Mouse (Mus musculus) midbrain, embryonic 10.5 days (tissue): Measurements from ENCODE around the gene Nfkbie. TPM values are rescaled to one million over a fixed set of nuclear protein-coding genes. Genes with fewer than 3 reads are reported as not detected.
A peak's percentile ranks its signal among the peaks of the same experiment; 100 is the strongest.

Experiments used
- DNase-seq: peaks from one replicate; pipeline ENCODE4 v3.0.0-alpha.2; 2017; ENCODE audit warnings: low spot score
- H3K27ac ChIP-seq: fragments of 300-500 bp; sonication (generic); replicated peaks from 2 replicates; pipeline ENCODE4 v1.5.1; 2016; ENCODE audit warnings: mild to moderate bottlenecking
- H3K27me3 ChIP-seq: fragments of 300-500 bp; sonication (generic); 2 replicates; pipeline ENCODE4 v1.6.1; 2016; ENCODE audit warnings: low read depth, mild to moderate bottlenecking; ENCODE audit not compliant: poor library complexity, severe bottlenecking
- H3K36me3 ChIP-seq: fragments of 300-500 bp; sonication (generic); 2 replicates; pipeline ENCODE4 v1.6.1; 2016; ENCODE audit warnings: mild to moderate bottlenecking, moderate library complexity
- H3K4me1 ChIP-seq: fragments of 300-500 bp; sonication (generic); 2 replicates; pipeline ENCODE4 v1.6.1; 2016
- H3K4me3 ChIP-seq: fragments of 300-500 bp; sonication (generic); 2 replicates; pipeline ENCODE4 v1.5.1; 2016; ENCODE audit warnings: mild to moderate bottlenecking, moderate library complexity
- H3K9me3 ChIP-seq: fragments of 300-500 bp; sonication (generic); replicated peaks from 2 replicates; pipeline ENCODE4 v1.6.1; 2016; ENCODE audit warnings: mild to moderate bottlenecking
- WGBS: fragments of 180-500 bp; shearing (Covaris S2); methylation state at CpG from one replicate; pipeline ENCODE4 v1.1.7; 2016; 5-methylcytosine and 5-hydroxymethylcytosine counted together
- polyA plus RNA-seq: library from polyadenylated mRNA; unstranded; fragments of >200 nt; fragmentation: Nextera tagmentation; extraction: Ambion mirVana; gene quantifications from 2 replicates; pipeline ENCODE4 v1.2.1, GENCODE M21; 2016

Gene Nfkbie
- polyA plus RNA-seq, 1 experiment from 2014 or later, result 9.2 TPM

GRCm38 (mm10) chr17:45567162-45567601, 11.7 kb downstream of the Nfkbie start:
- no peak overlapping the region for H3K27ac ChIP-seq
- WGBS, result 39% methylated on average over 4 of the region's 4 CpGs
- peaks cover 72% of the 10 kb centered on the region for H3K4me1 ChIP-seq
- peak overlapping the region; percentile 20; the same call in 1 of the 2 replicates for H3K4me3 ChIP-seq
- H3K36me3 ChIP-seq, result peaks cover 72% of the 10 kb centered on the region
- no peaks in the 10 kb centered on the region for H3K27me3 ChIP-seq
- peak; percentile 43 for DNase-seq
- no peaks in the 10 kb centered on the region for H3K9me3 ChIP-seq

- no peak overlapping the region for H3K27ac ChIP-seq
- 88% methylated on average over 12 of the region's 12 CpGs for WGBS
Observed at GRCm38 (mm10) chr17:45568990-45569389, 13.5 kb downstream of the Nfkbie start.

GRCm38 (mm10) chr17:45569999-45570398, 14.5 kb downstream of the Nfkbie start:
- H3K4me3 ChIP-seq, result peak overlapping the region; percentile 92; the same call in 1 of the 2 replicates
- no peak for DNase-seq
- H3K9me3 ChIP-seq, result no peaks in the 10 kb centered on the region
- H3K27ac ChIP-seq, result no peak overlapping the region
- peaks cover 73% of the 10 kb centered on the region for H3K36me3 ChIP-seq
- H3K27me3 ChIP-seq, result no peaks in the 10 kb centered on the region
- WGBS, result 86% methylated on average over 4 of the region's 4 CpGs
- peaks cover 79% of the 10 kb centered on the region for H3K4me1 ChIP-seq

More at GRCm38 (mm10) chr17:45568990-45569389, 13.5 kb downstream of the Nfkbie start:
- Histone ChIP-seq H3K4me3 (no peak overlapping the region), H3K36me3 (peaks cover 73% of the 10 kb centered on the region), H3K9me3 (no peaks in the 10 kb centered on the region), H3K4me1 (peaks cover 79% of the 10 kb centered on the region), H3K27me3 (no peaks in the 10 kb centered on the region)
- no peak for DNase-seq

GRCm38 (mm10) chr17:45572103-45573086, 16.9 kb downstream of the Nfkbie start:
- H3K36me3 ChIP-seq, result peaks cover 50% of the 10 kb centered on the region

GRCm38 (mm10) chr17:45573087-45573779, 17.7 kb downstream of the Nfkbie start, which contains the start of gene Hsp90ab1:
Gene Hsp90ab1 (minus strand): TSS chr17:45573271.
- Histone ChIP-seq H3K9me3 (no peaks in the 10 kb centered on the region), H3K27me3 (no peaks in the 10 kb centered on the region), H3K4me3 (peak within 1 kb of the TSS; percentile 92), H3K4me1 (peaks cover 53% of the 10 kb centered on the region), H3K27ac (peak within 1 kb of the TSS; percentile 98), H3K36me3 (peaks cover 41% of the 10 kb centered on the region)
- WGBS, result 0% methylated on average over 41 of the region's 41 CpGs
- DNase-seq, result peak; percentile 99

More at GRCm38 (mm10) chr17:45572103-45573086, 16.9 kb downstream of the Nfkbie start:
- DNase-seq, result peak; percentile 87
- under 1% methylated on average over 57 of the region's 57 CpGs for WGBS
- Histone ChIP-seq H3K27me3 (no peaks in the 10 kb centered on the region), H3K4me3 (peak overlapping the region; percentile 92), H3K27ac (peak overlapping the region; percentile 98), H3K9me3 (no peaks in the 10 kb centered on the region), H3K4me1 (peaks cover 59% of the 10 kb centered on the region)

GRCm38 (mm10) chr17:45573780-45574123, 18.2 kb downstream of the Nfkbie start:
- H3K27ac ChIP-seq, result peak overlapping the region; percentile 98
- peaks cover 36% of the 10 kb centered on the region for H3K36me3 ChIP-seq
- 0% methylated on average over 17 of the region's 18 CpGs for WGBS
- DNase-seq, result peak; percentile 95
- no peaks in the 10 kb centered on the region for H3K9me3 ChIP-seq
- peak overlapping the region; percentile 92 for H3K4me3 ChIP-seq
- peaks cover 51% of the 10 kb centered on the region for H3K4me1 ChIP-seq
- no peaks in the 10 kb centered on the region for H3K27me3 ChIP-seq

- 3% methylated on average over 17 of the region's 17 CpGs for WGBS
- Histone ChIP-seq H3K36me3 (peaks cover 31% of the 10 kb centered on the region), H3K4me1 (peaks cover 47% of the 10 kb centered on the region), H3K9me3 (no peaks in the 10 kb centered on the region), H3K4me3 (peak overlapping the region; percentile 92), H3K27ac (peak overlapping the region; percentile 98), H3K27me3 (no peaks in the 10 kb centered on the region)
- DNase-seq, result peak; percentile 69
Observed at GRCm38 (mm10) chr17:45574129-45574761, 18.7 kb downstream of the Nfkbie start.

GRCm38 (mm10) chr17:45575123-45575897, 19.8 kb downstream of the Nfkbie start:
- H3K4me1 ChIP-seq, result peaks cover 39% of the 10 kb centered on the region
- no peaks in the 10 kb centered on the region for H3K27me3 ChIP-seq
- peak overlapping the region; percentile 98 for H3K27ac ChIP-seq
- H3K9me3 ChIP-seq, result no peaks in the 10 kb centered on the region
- H3K4me3 ChIP-seq, result peak overlapping the region; percentile 92; the same call in 1 of the 2 replicates
- WGBS, result 87% methylated on average over 8 of the region's 8 CpGs
- no peak for DNase-seq
- H3K36me3 ChIP-seq, result peaks cover 20% of the 10 kb centered on the region

- WGBS, result 67% methylated on average over 5 of the region's 5 CpGs
- Histone ChIP-seq H3K27ac (no peak overlapping the region), H3K4me1 (peaks cover 25% of the 10 kb centered on the region), H3K4me3 (no peak overlapping the region), H3K36me3 (no peaks in the 10 kb centered on the region), H3K9me3 (no peaks in the 10 kb centered on the region), H3K27me3 (no peaks in the 10 kb centered on the region)
- no peak for DNase-seq
Observed at GRCm38 (mm10) chr17:45578242-45578641, 22.7 kb downstream of the Nfkbie start.

GRCm38 (mm10) chr17:45578843-45579242, 23.3 kb downstream of the Nfkbie start:
- no peaks in the 10 kb centered on the region for H3K27me3 ChIP-seq
- no peak overlapping the region for H3K4me3 ChIP-seq
- no peaks in the 10 kb centered on the region for H3K9me3 ChIP-seq
- H3K4me1 ChIP-seq, result peaks cover 21% of the 10 kb centered on the region
- H3K36me3 ChIP-seq, result no peaks in the 10 kb centered on the region
- no peak overlapping the region for H3K27ac ChIP-seq
- WGBS, result 69% methylated on average over 7 of the region's 7 CpGs
- no peak for DNase-seq

GRCm38 (mm10) chr17:45579554-45579953, 24.1 kb downstream of the Nfkbie start:
- H3K4me3 ChIP-seq, result no peak overlapping the region
- 91% methylated on average over 4 of the region's 4 CpGs for WGBS
- no peaks in the 10 kb centered on the region for H3K27me3 ChIP-seq
- H3K36me3 ChIP-seq, result no peaks in the 10 kb centered on the region
- no peak overlapping the region for H3K27ac ChIP-seq
- DNase-seq, result no peak
- no peaks in the 10 kb centered on the region for H3K9me3 ChIP-seq
- peaks cover 21% of the 10 kb centered on the region for H3K4me1 ChIP-seq
